Mouse (Mus musculus) CH12.LX (cell line): ENCODE measurements around the gene Olfr702. TPM values are rescaled to one million over a fixed set of nuclear protein-coding genes. Genes with fewer than 3 reads are reported as not detected.
A peak's percentile ranks its signal among the peaks of the same experiment; 100 is the strongest.

ENCODE experiments used
- DNase-seq: peaks from one replicate; pipeline ENCODE4 v3.0.0-alpha.2; 2013; ENCODE audit errors: extremely low read depth
- H3K27ac ChIP-seq: 2 replicates; pipeline ENCODE4 v1.5.1; 2012; ENCODE audit warnings: low read depth, mild to moderate bottlenecking, control low read depth, moderate library complexity; ENCODE audit not compliant: insufficient read depth
- H3K27me3 ChIP-seq: replicated peaks from 2 replicates; pipeline ENCODE3; 2012; ENCODE audit warnings: inconsistent platforms
- H3K36me3 ChIP-seq, 2 experiments: replicated peaks in 1 of 2; 2 replicates each; pipeline versions ENCODE3 to v1.6.1; 2012; ENCODE audit warnings: inconsistent platforms in 1 of 2, low read length in 1 of 2, mild to moderate bottlenecking in 1 of 2, mixed read lengths in 1 of 2, moderate library complexity in 1 of 2; ENCODE audit not compliant: control insufficient read depth in 1 of 2, insufficient read depth in 1 of 2
- H3K4me1 ChIP-seq, 2 experiments: 2 replicates each; pipeline ENCODE4 v1.6.1; 2012; ENCODE audit warnings: inconsistent platforms in 1 of 2, moderate library complexity in 1 of 2; ENCODE audit not compliant: insufficient read depth in 2 of 2, control insufficient read depth in 1 of 2
- H3K4me2 ChIP-seq: 2 replicates; pipeline ENCODE4 v1.6.1; 2012; ENCODE audit warnings: low read depth, mild to moderate bottlenecking, control low read depth; ENCODE audit not compliant: poor library complexity, insufficient read depth, severe bottlenecking
- H3K4me3 ChIP-seq, 3 experiments: fragments of 150-350 bp in 1 of 3; sonication (generic) in 1 of 3; replicated peaks in 1 of 3; 2 replicates each; pipeline versions ENCODE3 to v1.5.1; 2011 to 2012; ENCODE audit warnings: low read depth in 2 of 3, low read length in 2 of 3, mild to moderate bottlenecking in 2 of 3, moderate library complexity in 2 of 3, control low read depth in 1 of 3, improper control_type of control experiment in 1 of 3, inconsistent platforms in 1 of 3, mixed read lengths in 1 of 3; ENCODE audit not compliant: poor library complexity in 1 of 3
- H3K79me2 ChIP-seq: replicated peaks from 2 replicates; pipeline ENCODE4 v1.6.1; 2012; ENCODE audit warnings: mild to moderate bottlenecking, moderate library complexity; ENCODE audit not compliant: control insufficient read depth, poor library complexity, insufficient read depth, severe bottlenecking; ENCODE audit errors: extremely low read depth
- H3K9ac ChIP-seq: 2 replicates; pipeline ENCODE4 v1.6.1; 2012; ENCODE audit warnings: low read depth, mild to moderate bottlenecking, control low read depth, moderate library complexity; ENCODE audit not compliant: insufficient read depth
- H3K9me3 ChIP-seq: replicated peaks from 2 replicates; pipeline ENCODE3; 2012; ENCODE audit warnings: low read length, inconsistent platforms, mixed read lengths
- CTCF ChIP-seq, 2 experiments: IDR thresholded peaks in 1 of 2; conservative IDR thresholded peaks in 1 of 2; 2 replicates each; pipeline ENCODE4 v1.5.1; 2011 to 2012; ENCODE audit warnings: low read depth in 2 of 2, low read length in 2 of 2, improper control_type of control experiment in 1 of 2, inconsistent platforms in 1 of 2, mild to moderate bottlenecking in 1 of 2, moderate library complexity in 1 of 2
- PAX5 ChIP-seq: IDR thresholded peaks from 2 replicates; pipeline ENCODE4 v1.6.1; 2012; ENCODE audit warnings: low read length, inconsistent platforms, mixed read lengths
- RAD21 ChIP-seq: IDR thresholded peaks from 2 replicates; pipeline ENCODE4 v1.6.1; 2011; ENCODE audit warnings: low read depth, mild to moderate bottlenecking, low read length, improper control_type of control experiment, moderate library complexity
- SMC3 ChIP-seq: IDR thresholded peaks from 2 replicates; pipeline ENCODE4 v1.6.1; 2011; ENCODE audit warnings: low read depth, low read length, improper control_type of control experiment
- dilution Hi-C: fragments of 300-500 bp; cut with MboI; formaldehyde crosslinking; loops from 2 replicates; pipeline ENCODE4 v1.14.3; 2020; ENCODE audit warnings: low sequenced_read_pairs; ENCODE audit not compliant: extremely low pct_unique_long_range_greater_than_20kb, extremely low pct_ligation_motif_present
- in situ Hi-C: fragments of 300-500 bp; cut with MboI; formaldehyde crosslinking; loops from 3 replicates; pipeline ENCODE4 v1.14.3; 2019; ENCODE audit warnings: low sequenced_read_pairs, low pct_ligation_motif_present, low pct_unique_long_range_greater_than_20kb, mixed read lengths
- polyA plus RNA-seq: library from polyadenylated mRNA; unstranded; fragments of >175 nt; gene quantifications from 2 replicates; pipeline ENCODE4 v1.2.1, GENCODE M21; 2012; ENCODE audit warnings: low read depth; ENCODE audit not compliant: insufficient read length
- total RNA-seq, 2 experiments: library from RNA; depleted of rRNA; stranded (reverse); fragments of 300-350 nt in 1 of 2; fragments of >200 nt in 1 of 2; gene quantifications; 2 replicates each; pipeline ENCODE4 v1.2.3; 2012 to 2014

Olfr702 gene
- total and polyA plus RNA-seq, 3 experiments, result not detected

DNA sequence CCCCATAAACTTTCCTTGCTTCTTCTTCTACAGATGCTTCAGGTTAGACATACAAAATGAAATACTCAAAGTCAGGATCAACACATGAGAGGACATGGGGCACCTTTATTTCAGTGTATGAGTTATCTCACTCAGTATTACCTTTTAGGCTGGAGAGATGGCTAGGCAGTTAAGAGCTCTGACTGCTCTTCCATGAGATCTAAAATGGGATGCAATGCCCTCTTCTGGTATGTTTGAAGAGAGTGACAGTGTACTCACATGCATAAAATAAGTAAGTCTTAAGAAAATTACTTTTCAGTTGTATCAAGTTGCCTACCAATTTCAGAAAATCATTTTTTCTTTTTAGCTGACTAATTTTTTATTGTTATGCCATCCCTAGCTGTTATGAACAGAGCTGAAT, 45.4 kb downstream of the Olfr702 start:
- Histone ChIP-seq H3K27me3 (no peaks in the 10 kb centered on the region), H3K79me2 (no peaks in the 10 kb centered on the region), H3K9me3 (no peaks in the 10 kb centered on the region), H3K4me1 (no peaks in the 10 kb centered on the region), H3K36me3 (no peaks in the 10 kb centered on the region), H3K9ac (no peak overlapping the region), H3K4me2 (no peak overlapping the region), H3K4me3 (no peak overlapping the region), H3K27ac (no peak overlapping the region)
- in situ Hi-C loops, result no loop called here
- peak in 1 of 2 experiments; percentile 48; a peak in 2 of 4 replicates for TF ChIP-seq CTCF (conservative IDR thresholded peaks at IDR 0.05 in 1 of 2, IDR thresholded peaks at IDR 0.05 in 1 of 2; ENCODE audit: low read depth in 2 of 2, low read length in 2 of 2)
- TF ChIP-seq SMC3, result peak; percentile 54
- TF ChIP-seq PAX5, result no peak
- peak; percentile 47 for TF ChIP-seq RAD21
- peak; percentile 19 for DNase-seq
- dilution Hi-C loops, result no loop called here

Other genes starting within 250 kb of the Olfr702 start
Only the 20 nearest of the 21 such genes appear.
- not detected in 2 replicates for gene Olfr693, start 153.3 kb downstream of the Olfr702 start, total RNA-seq (2012; rRNA removed)
- not detected in 2 replicates for gene Olfr693, start 153.3 kb downstream of the Olfr702 start, total RNA-seq (2014; rRNA removed)
- not detected in 2 replicates for gene Olfr693, start 153.3 kb downstream of the Olfr702 start, polyA plus RNA-seq
- not detected in 2 replicates for gene Olfr694, start 142.1 kb downstream of the Olfr702 start, total RNA-seq (2012; rRNA removed)
- gene Olfr694, start 142.1 kb downstream of the Olfr702 start, total RNA-seq (2014; rRNA removed), result not detected in 2 replicates
- not detected in 2 replicates for gene Olfr694, start 142.1 kb downstream of the Olfr702 start, polyA plus RNA-seq
- not detected in 2 replicates for gene Olfr695, start 117.5 kb downstream of the Olfr702 start, total RNA-seq (2012; rRNA removed)
- gene Olfr695, start 117.5 kb downstream of the Olfr702 start, total RNA-seq (2014; rRNA removed), result not detected in 2 replicates
- not detected in 2 replicates for gene Olfr695, start 117.5 kb downstream of the Olfr702 start, polyA plus RNA-seq
- not detected in 2 replicates for gene Olfr697, start 91.5 kb downstream of the Olfr702 start, total RNA-seq (2012; rRNA removed)
- gene Olfr697, start 91.5 kb downstream of the Olfr702 start, total RNA-seq (2014; rRNA removed), result not detected in 2 replicates
- not detected in 2 replicates for gene Olfr697, start 91.5 kb downstream of the Olfr702 start, polyA plus RNA-seq
- gene Olfr698, start 78.5 kb downstream of the Olfr702 start, total RNA-seq (2012; rRNA removed), result not detected in 2 replicates
- gene Olfr698, start 78.5 kb downstream of the Olfr702 start, total RNA-seq (2014; rRNA removed), result not detected in 2 replicates
- gene Olfr698, start 78.5 kb downstream of the Olfr702 start, polyA plus RNA-seq, result not detected in 2 replicates
- gene Olfr699, start 40.7 kb downstream of the Olfr702 start, total RNA-seq (2012; rRNA removed), result not detected in 2 replicates
- gene Olfr699, start 40.7 kb downstream of the Olfr702 start, total RNA-seq (2014; rRNA removed), result not detected in 2 replicates
- gene Olfr699, start 40.7 kb downstream of the Olfr702 start, polyA plus RNA-seq, result not detected in 2 replicates
- gene Olfr700, start 25.1 kb downstream of the Olfr702 start, total RNA-seq (2012; rRNA removed), result not detected in 2 replicates
- not detected in 2 replicates for gene Olfr700, start 25.1 kb downstream of the Olfr702 start, total RNA-seq (2014; rRNA removed)
- gene Olfr700, start 25.1 kb downstream of the Olfr702 start, polyA plus RNA-seq, result not detected in 2 replicates
- not detected in 2 replicates for gene Olfr701, start 19.8 kb downstream of the Olfr702 start, total RNA-seq (2012; rRNA removed)
- gene Olfr701, start 19.8 kb downstream of the Olfr702 start, total RNA-seq (2014; rRNA removed), result not detected in 2 replicates
- gene Olfr701, start 19.8 kb downstream of the Olfr702 start, polyA plus RNA-seq, result not detected in 2 replicates
- not detected in 2 replicates for gene Olfr703, start 9.5 kb upstream of the Olfr702 start, total RNA-seq (2012; rRNA removed)
- not detected in 2 replicates for gene Olfr703, start 9.5 kb upstream of the Olfr702 start, total RNA-seq (2014; rRNA removed)
- not detected in 2 replicates for gene Olfr703, start 9.5 kb upstream of the Olfr702 start, polyA plus RNA-seq
- gene Olfr704, start 29.3 kb upstream of the Olfr702 start, total RNA-seq (2012; rRNA removed), result not detected in 2 replicates
- not detected in 2 replicates for gene Olfr704, start 29.3 kb upstream of the Olfr702 start, total RNA-seq (2014; rRNA removed)
- gene Olfr704, start 29.3 kb upstream of the Olfr702 start, polyA plus RNA-seq, result not detected in 2 replicates
- gene Olfr705, start 43.0 kb upstream of the Olfr702 start, total RNA-seq (2012; rRNA removed), result not detected in 2 replicates
- gene Olfr705, start 43.0 kb upstream of the Olfr702 start, total RNA-seq (2014; rRNA removed), result not detected in 2 replicates
- not detected in 2 replicates for gene Olfr705, start 43.0 kb upstream of the Olfr702 start, polyA plus RNA-seq
- not detected in 2 replicates for gene Olfr706, start 54.3 kb upstream of the Olfr702 start, total RNA-seq (2012; rRNA removed)
- gene Olfr706, start 54.3 kb upstream of the Olfr702 start, total RNA-seq (2014; rRNA removed), result not detected in 2 replicates
- gene Olfr706, start 54.3 kb upstream of the Olfr702 start, polyA plus RNA-seq, result not detected in 2 replicates
- gene Olfr707, start 67.3 kb upstream of the Olfr702 start, total RNA-seq (2012; rRNA removed), result not detected in 2 replicates
- gene Olfr707, start 67.3 kb upstream of the Olfr702 start, total RNA-seq (2014; rRNA removed), result not detected in 2 replicates
- not detected in 2 replicates for gene Olfr707, start 67.3 kb upstream of the Olfr702 start, polyA plus RNA-seq
- not detected in 2 replicates for gene Olfr1532-ps1, start 74.1 kb upstream of the Olfr702 start, total RNA-seq (2012; rRNA removed)
- gene Olfr1532-ps1, start 74.1 kb upstream of the Olfr702 start, total RNA-seq (2014; rRNA removed), result not detected in 2 replicates
- not detected in 2 replicates for gene Olfr1532-ps1, start 74.1 kb upstream of the Olfr702 start, polyA plus RNA-seq
- not detected in 2 replicates for gene Olfr709-ps1, start 98.3 kb upstream of the Olfr702 start, total RNA-seq (2012; rRNA removed)
- not detected in 2 replicates for gene Olfr709-ps1, start 98.3 kb upstream of the Olfr702 start, total RNA-seq (2014; rRNA removed)
- not detected in 2 replicates for gene Olfr709-ps1, start 98.3 kb upstream of the Olfr702 start, polyA plus RNA-seq
- gene Olfr710, start 114.4 kb upstream of the Olfr702 start, total RNA-seq (2012; rRNA removed), result not detected in 2 replicates
- gene Olfr710, start 114.4 kb upstream of the Olfr702 start, total RNA-seq (2014; rRNA removed), result not detected in 2 replicates
- not detected in 2 replicates for gene Olfr710, start 114.4 kb upstream of the Olfr702 start, polyA plus RNA-seq
- gene Olfr6, start 130.0 kb upstream of the Olfr702 start, total RNA-seq (2012; rRNA removed), result not detected in 2 replicates
- gene Olfr6, start 130.0 kb upstream of the Olfr702 start, total RNA-seq (2014; rRNA removed), result not detected in 2 replicates
- gene Olfr6, start 130.0 kb upstream of the Olfr702 start, polyA plus RNA-seq, result not detected in 2 replicates
- not detected in 2 replicates for gene Olfr711, start 141.6 kb upstream of the Olfr702 start, total RNA-seq (2012; rRNA removed)
- not detected in 2 replicates for gene Olfr711, start 141.6 kb upstream of the Olfr702 start, total RNA-seq (2014; rRNA removed)
- not detected in 2 replicates for gene Olfr711, start 141.6 kb upstream of the Olfr702 start, polyA plus RNA-seq
- gene Olfr2, start 172.2 kb upstream of the Olfr702 start, total RNA-seq (2012; rRNA removed), result not detected in 2 replicates
- gene Olfr2, start 172.2 kb upstream of the Olfr702 start, total RNA-seq (2014; rRNA removed), result not detected in 2 replicates
- gene Olfr2, start 172.2 kb upstream of the Olfr702 start, polyA plus RNA-seq, result not detected in 2 replicates
- gene Olfr713, start 197.3 kb upstream of the Olfr702 start, total RNA-seq (2012; rRNA removed), result not detected in 2 replicates
- gene Olfr713, start 197.3 kb upstream of the Olfr702 start, total RNA-seq (2014; rRNA removed), result not detected in 2 replicates
- not detected in 2 replicates for gene Olfr713, start 197.3 kb upstream of the Olfr702 start, polyA plus RNA-seq